Mouse (Mus musculus) liver, postnatal 0 days (tissue): ENCODE measurements around the gene S100a1. TPM values are rescaled to one million over a fixed set of nuclear protein-coding genes. Genes with fewer than 3 reads are reported as not detected.

Source experiments
- ATAC-seq: fragments of 200-750 bp; cut with Nextera tagmentation; 2 replicates; pipeline ENCODE4 v1.8.0; 2017; ENCODE audit warnings: mild to moderate bottlenecking, moderate library complexity
- DNase-seq: peaks from one replicate; pipeline ENCODE4 v3.0.0-alpha.2; 2016
- H3K27ac ChIP-seq: fragments of 300-500 bp; sonication (generic); 2 replicates; pipeline ENCODE4 v1.5.1; 2014; ENCODE audit warnings: antibody characterized with exemption, moderate library complexity, mild to moderate bottlenecking, low read depth
- H3K27me3 ChIP-seq: fragments of 300-500 bp; sonication (generic); 2 replicates; pipeline ENCODE4 v1.6.1; 2014; ENCODE audit warnings: low read length, control low read depth, mixed read lengths; ENCODE audit not compliant: insufficient read depth
- H3K36me3 ChIP-seq: fragments of 300-500 bp; sonication (generic); replicated peaks from 2 replicates; pipeline ENCODE4 v1.6.1; 2014; ENCODE audit warnings: mild to moderate bottlenecking, control low read depth, low read length, moderate library complexity, mixed read lengths; ENCODE audit not compliant: insufficient read depth
- H3K4me1 ChIP-seq: fragments of 300-500 bp; sonication (generic); 2 replicates; pipeline ENCODE4 v1.6.1; 2014; ENCODE audit warnings: antibody characterized with exemption, mild to moderate bottlenecking, control low read depth; ENCODE audit not compliant: insufficient read depth
- H3K4me2 ChIP-seq: fragments of 300-500 bp; sonication (generic); 2 replicates; pipeline ENCODE4 v1.6.1; 2014; ENCODE audit warnings: low read depth, mild to moderate bottlenecking, low read length, moderate library complexity, mixed read lengths
- H3K4me3 ChIP-seq: fragments of 300-500 bp; sonication (generic); 2 replicates; pipeline ENCODE4 v1.5.1; 2014; ENCODE audit warnings: low read depth, low read length
- H3K9ac ChIP-seq: fragments of 300-500 bp; sonication (generic); replicated peaks from 2 replicates; pipeline ENCODE4 v1.6.1; 2014; ENCODE audit warnings: mild to moderate bottlenecking, moderate library complexity
- H3K9me3 ChIP-seq: fragments of 300-500 bp; sonication (generic); 2 replicates; pipeline ENCODE4 v1.6.1; 2016; ENCODE audit warnings: mild to moderate bottlenecking, control low read depth, low read length, mixed read lengths
- CTCF ChIP-seq: sonication (generic); IDR thresholded peaks from 2 replicates; pipeline ENCODE4 v1.5.1; 2016; ENCODE audit warnings: antibody characterized with exemption, low read depth
- EP300 ChIP-seq: IDR thresholded peaks from 2 replicates; pipeline ENCODE4 v1.6.1; 2016; ENCODE audit warnings: antibody characterized with exemption, low read depth, mild to moderate bottlenecking
- WGBS: fragments of 180-500 bp; shearing (Covaris S2); extraction: QIAGEN DNeasy Blood & Tissue Kit; methylation state at CpG from one replicate; pipeline ENCODE4 v1.1.7; 2014; ENCODE audit not compliant: insufficient replicate concordance; 5-methylcytosine and 5-hydroxymethylcytosine counted together
- polyA plus RNA-seq: library from polyadenylated mRNA; unstranded; fragments of >200 nt; fragmentation: Nextera tagmentation; extraction: Ambion mirVana; gene quantifications from 2 replicates; pipeline ENCODE4 v1.2.1, GENCODE M21; 2015

S100a1 gene
- polyA plus RNA-seq, 1 experiment from 2014 or later = 118 TPM

- no peaks in the 10 kb centered on the region for H3K27me3 ChIP-seq
- no peak within 1 kb of the TSS for H3K9ac ChIP-seq
- peaks cover 3% of the 10 kb centered on the region; the same call in 1 of the 2 replicates for H3K4me1 ChIP-seq
- TF ChIP-seq CTCF (no peak), EP300 (no peak)
- 54% methylated on average over 5 of the region's 5 CpGs for WGBS
- no peaks in the 10 kb centered on the region for H3K9me3 ChIP-seq
- ATAC-seq (no peak), DNase-seq (no peak)
- no peak within 1 kb of the TSS for H3K4me3 ChIP-seq
- H3K36me3 ChIP-seq = peaks cover 3% of the 10 kb centered on the region; the same call in 1 of the 2 replicates
- H3K27ac ChIP-seq = no peak within 1 kb of the TSS
- H3K4me2 ChIP-seq = no peak within 1 kb of the TSS
Observed at GRCm38 (mm10) chr3:90526580-90526979, 12.4 kb upstream of the S100a1 start, which contains the start of gene S100a14. TSS of gene S100a14 (plus strand) at chr3:90526856.

- DNase-seq (no peak), ATAC-seq (no peak)
- Histone ChIP-seq H3K36me3 (peaks cover 3% of the 10 kb centered on the region; the same call in 1 of the 2 replicates), H3K4me3 (no peak overlapping the region), H3K27ac (no peak overlapping the region), H3K4me1 (peaks cover 3% of the 10 kb centered on the region; the same call in 1 of the 2 replicates), H3K9me3 (no peaks in the 10 kb centered on the region), H3K9ac (no peak overlapping the region), H3K4me2 (no peak overlapping the region), H3K27me3 (no peaks in the 10 kb centered on the region)
- 90% methylated on average over 2 of the region's 2 CpGs for WGBS
- TF ChIP-seq CTCF (no peak), EP300 (no peak)
Observed at GRCm38 (mm10) chr3:90526076-90526475, 11.9 kb upstream of the S100a1 start.

GRCm38 (mm10) chr3:90525421-90525820 lies 11.2 kb upstream of the S100a1 start:
- WGBS = 52% methylated on average over 4 of the region's 4 CpGs
- no peak overlapping the region for H3K9ac ChIP-seq

GRCm38 (mm10) chr3:90517711-90518110 lies 3.5 kb upstream of the S100a1 start:
- DNase-seq = no peak
- H3K4me3 ChIP-seq = no peak overlapping the region
- TF ChIP-seq EP300 (no peak), CTCF (no peak)
- no peak for ATAC-seq
- no peak overlapping the region for H3K9ac ChIP-seq
- H3K27ac ChIP-seq = no peak overlapping the region
- H3K4me2 ChIP-seq = no peak overlapping the region
- no peaks in the 10 kb centered on the region for H3K9me3 ChIP-seq
- WGBS = 84% methylated on average over 4 of the region's 4 CpGs
- H3K27me3 ChIP-seq = no peaks in the 10 kb centered on the region
- H3K36me3 ChIP-seq = 0 out of 2 replicates have a peak, but pooled peaks cover 3% of the 10 kb centered on the region
- H3K4me1 ChIP-seq = peaks cover 24% of the 10 kb centered on the region

More at GRCm38 (mm10) chr3:90525421-90525820, 11.2 kb upstream of the S100a1 start:
- H3K27me3 ChIP-seq = no peaks in the 10 kb centered on the region
- peaks cover 3% of the 10 kb centered on the region; the same call in 1 of the 2 replicates for H3K4me1 ChIP-seq
- peak; percentile 62; the same call in 1 of the 2 replicates for ATAC-seq
- H3K4me3 ChIP-seq = no peak overlapping the region
- no peak overlapping the region for H3K4me2 ChIP-seq
- peaks cover 6% of the 10 kb centered on the region; the same call in 1 of the 2 replicates for H3K36me3 ChIP-seq
- TF ChIP-seq EP300 (no peak), CTCF (peak; percentile 84)
- no peak for DNase-seq
- no peaks in the 10 kb centered on the region for H3K9me3 ChIP-seq
- no peak overlapping the region for H3K27ac ChIP-seq

GRCm38 (mm10) chr3:90515789-90516188 lies 1.6 kb upstream of the S100a1 start:
- no peak overlapping the region for H3K4me3 ChIP-seq
- H3K4me2 ChIP-seq = peak overlapping the region; percentile 98
- peaks cover 24% of the 10 kb centered on the region for H3K4me1 ChIP-seq
- TF ChIP-seq EP300 (no peak), CTCF (no peak)
- H3K27me3 ChIP-seq = no peaks in the 10 kb centered on the region
- no peak overlapping the region for H3K27ac ChIP-seq
- no peaks in the 10 kb centered on the region for H3K9me3 ChIP-seq
- ATAC-seq = no peak
- peak overlapping the region; percentile 65; the same call in 1 of the 2 replicates for H3K9ac ChIP-seq
- WGBS = 75% methylated on average over 4 of the region's 4 CpGs
- no peak for DNase-seq
- H3K36me3 ChIP-seq = peaks cover 4% of the 10 kb centered on the region; the same call in 1 of the 2 replicates

- H3K27ac ChIP-seq = peak overlapping the region; percentile 46
- 21% methylated on average over 1 of the region's 1 CpGs for WGBS
- peak overlapping the region; percentile 98 for H3K4me2 ChIP-seq
- no peak for DNase-seq
- H3K27me3 ChIP-seq = no peaks in the 10 kb centered on the region
- TF ChIP-seq CTCF (no peak), EP300 (no peak)
- peaks cover 24% of the 10 kb centered on the region for H3K4me1 ChIP-seq
- H3K4me3 ChIP-seq = peak overlapping the region; percentile 61
- H3K9me3 ChIP-seq = no peaks in the 10 kb centered on the region
- peaks cover 7% of the 10 kb centered on the region; the same call in 1 of the 2 replicates for H3K36me3 ChIP-seq
- H3K9ac ChIP-seq = peak overlapping the region; percentile 65
- ATAC-seq = peak; percentile 20; the same call in 1 of the 2 replicates
Observed at GRCm38 (mm10) chr3:90515242-90515641, 1.1 kb upstream of the S100a1 start.
